Mouse (Mus musculus) yolk sac, embryonic 10.5 days (tissue): Measurements from ENCODE around the gene Pla2g6.

Experiments used
- DNase-seq: peaks from one replicate; pipeline ENCODE4 v3.0.0-alpha.2; 2017; ENCODE audit warnings: low spot score

The Pla2g6 gene

GRCm38 (mm10) chr15:79271124-79271746 lies 57.0 kb downstream of the Pla2g6 start:
- no peak for DNase-seq

- DNase-seq = peak; percentile 68
Observed at GRCm38 (mm10) chr15:79270317-79271123, 57.7 kb downstream of the Pla2g6 start.

GRCm38 (mm10) chr15:79268521-79268920 lies 59.7 kb downstream of the Pla2g6 start:
- no peak for DNase-seq

- DNase-seq = no peak
Observed at GRCm38 (mm10) chr15:79265384-79265783, 62.8 kb downstream of the Pla2g6 start.

- no peak for DNase-seq
Observed at GRCm38 (mm10) chr15:79263726-79264125, 64.5 kb downstream of the Pla2g6 start.

GRCm38 (mm10) chr15:79262786-79263309 lies 65.3 kb downstream of the Pla2g6 start:
- no peak for DNase-seq

- no peak for DNase-seq
Observed at GRCm38 (mm10) chr15:79262375-79262774, 65.8 kb downstream of the Pla2g6 start.

- no peak for DNase-seq
Observed at GRCm38 (mm10) chr15:79261757-79262156, 66.4 kb downstream of the Pla2g6 start.

- no peak for DNase-seq
Observed at GRCm38 (mm10) chr15:79261095-79261725, 67.0 kb downstream of the Pla2g6 start.

- DNase-seq = no peak
Observed at GRCm38 (mm10) chr15:79258521-79258920, 69.7 kb downstream of the Pla2g6 start.

GRCm38 (mm10) chr15:79254661-79255060 lies 73.5 kb downstream of the Pla2g6 start, which contains the start of gene Slc16a8:
Slc16a8 (minus strand) TSS chr15:79254761.
- no peak for DNase-seq

- DNase-seq = no peak
Observed at GRCm38 (mm10) chr15:79252580-79252979, 75.6 kb downstream of the Pla2g6 start.

- DNase-seq = no peak
Observed at GRCm38 (mm10) chr15:79251781-79252491, 76.3 kb downstream of the Pla2g6 start.

GRCm38 (mm10) chr15:79251168-79251567 lies 77.0 kb downstream of the Pla2g6 start:
- no peak for DNase-seq

- DNase-seq = no peak
Observed at GRCm38 (mm10) chr15:79250236-79250635, 78.0 kb downstream of the Pla2g6 start.

- DNase-seq = no peak
Observed at GRCm38 (mm10) chr15:79245321-79245720, 82.9 kb downstream of the Pla2g6 start.

- no peak for DNase-seq
Observed at GRCm38 (mm10) chr15:79244071-79244893, 83.9 kb downstream of the Pla2g6 start.

GRCm38 (mm10) chr15:79243234-79244042 lies 84.8 kb downstream of the Pla2g6 start:
- peak; percentile 91 for DNase-seq

- no peak for DNase-seq
Observed at GRCm38 (mm10) chr15:79242574-79243233, 85.5 kb downstream of the Pla2g6 start.

GRCm38 (mm10) chr15:79238036-79238435 lies 90.2 kb downstream of the Pla2g6 start:
- no peak for DNase-seq
